Mouse (Mus musculus) heart, postnatal 0 days (tissue): Measurements from ENCODE around the gene Ehbp1. TPM values are rescaled to one million over a fixed set of nuclear protein-coding genes. Genes with fewer than 3 reads are reported as not detected.

Experiments used
- ATAC-seq: fragments of 200-750 bp; cut with Nextera tagmentation; 2 replicates; pipeline ENCODE4 v1.8.0; 2017; ENCODE audit warnings: low read depth, moderate number of reproducible peaks, moderate library complexity; ENCODE audit not compliant: insufficient read depth
- DNase-seq: peaks from one replicate; pipeline ENCODE4 v3.0.0-alpha.2; 2016; ENCODE audit warnings: low spot score
- H3K27ac ChIP-seq: fragments of 300-500 bp; sonication (generic); 2 replicates; pipeline ENCODE4 v1.5.1; 2014; ENCODE audit warnings: low read depth, mild to moderate bottlenecking
- H3K27me3 ChIP-seq: fragments of 300-500 bp; sonication (generic); 2 replicates; pipeline ENCODE4 v1.6.1; 2014; ENCODE audit warnings: low read length, mixed read lengths; ENCODE audit not compliant: control insufficient read depth, insufficient read depth
- H3K36me3 ChIP-seq: fragments of 300-500 bp; sonication (generic); replicated peaks from 2 replicates; pipeline ENCODE4 v1.6.1; 2014; ENCODE audit warnings: low read length, mixed read lengths; ENCODE audit not compliant: control insufficient read depth, insufficient read depth
- H3K4me1 ChIP-seq: fragments of 300-500 bp; sonication (generic); 2 replicates; pipeline ENCODE4 v1.6.1; 2014; ENCODE audit warnings: antibody characterized with exemption; ENCODE audit not compliant: control insufficient read depth, insufficient read depth
- H3K4me2 ChIP-seq: fragments of 300-500 bp; sonication (generic); 2 replicates; pipeline ENCODE4 v1.6.1; 2014; ENCODE audit warnings: low read depth, mild to moderate bottlenecking, low read length, moderate library complexity
- H3K4me3 ChIP-seq: fragments of 300-500 bp; sonication (generic); 2 replicates; pipeline ENCODE4 v1.5.1; 2014; ENCODE audit warnings: low read depth, low read length
- H3K9ac ChIP-seq: fragments of 300-500 bp; sonication (generic); replicated peaks from 2 replicates; pipeline ENCODE4 v1.6.1; 2014; ENCODE audit warnings: low read depth, low read length, mixed read lengths
- H3K9me3 ChIP-seq: fragments of 300-500 bp; sonication (generic); replicated peaks from 2 replicates; pipeline ENCODE4 v1.6.1; 2016; ENCODE audit warnings: low read length; ENCODE audit not compliant: control insufficient read depth
- CTCF ChIP-seq: IDR thresholded peaks from 2 replicates; pipeline ENCODE4 v1.5.1; 2016; ENCODE audit warnings: antibody characterized with exemption, control low read depth, low read depth
- EP300 ChIP-seq: IDR thresholded peaks from 2 replicates; pipeline ENCODE4 v1.6.1; 2016; ENCODE audit warnings: antibody characterized with exemption, low read depth
- WGBS: fragments of 180-500 bp; shearing (Covaris S2); extraction: QIAGEN DNeasy Blood & Tissue Kit; methylation state at CpG from one replicate; pipeline ENCODE4 v1.1.7; 2014; 5-methylcytosine and 5-hydroxymethylcytosine counted together
- polyA plus RNA-seq: library from polyadenylated mRNA; unstranded; fragments of >200 nt; fragmentation: Nextera tagmentation; extraction: Ambion mirVana; gene quantifications from 2 replicates; pipeline ENCODE4 v1.2.1, GENCODE M21; 2015
- total RNA-seq: library from RNA; depleted of rRNA; stranded (reverse); fragments of >200 nt; gene quantifications from 2 replicates; pipeline ENCODE4 v1.2.3, GENCODE M21; 2014; ENCODE audit warnings: low replicate concordance

Ehbp1 gene
- total and polyA plus RNA-seq, 2 experiments from 2014 or later: 35.9 to 53.5 TPM

- H3K4me2 ChIP-seq: no peak overlapping the region
- H3K9me3 ChIP-seq: no peaks in the 10 kb centered on the region
- peaks cover 45% of the 10 kb centered on the region for H3K36me3 ChIP-seq
- H3K4me3 ChIP-seq: no peak overlapping the region
- no peak for ATAC-seq
- H3K4me1 ChIP-seq: no peaks in the 10 kb centered on the region
- DNase-seq: no peak
- no peak overlapping the region for H3K9ac ChIP-seq
- no peak for TF ChIP-seq CTCF
- no peak for TF ChIP-seq EP300
- no peaks in the 10 kb centered on the region for H3K27me3 ChIP-seq
- H3K27ac ChIP-seq: no peak overlapping the region
- WGBS: 89% methylated on average over 2 of the region's 2 CpGs
These were observed 321.5 kb downstream of the Ehbp1 start for GRCm38 (mm10) chr11:22020602-22021001.

- no peak overlapping the region for H3K4me3 ChIP-seq
- H3K4me1 ChIP-seq: no peaks in the 10 kb centered on the region
- no peak for DNase-seq
- no peak overlapping the region for H3K9ac ChIP-seq
- no peaks in the 10 kb centered on the region for H3K27me3 ChIP-seq
- WGBS: 86% methylated on average over 8 of the region's 8 CpGs
- no peaks in the 10 kb centered on the region for H3K9me3 ChIP-seq
- no peak for ATAC-seq
- H3K36me3 ChIP-seq: peaks cover 47% of the 10 kb centered on the region
- no peak overlapping the region for H3K4me2 ChIP-seq
- no peak overlapping the region for H3K27ac ChIP-seq
- TF ChIP-seq EP300: no peak
- TF ChIP-seq CTCF: no peak
These were observed 324.6 kb downstream of the Ehbp1 start for GRCm38 (mm10) chr11:22017444-22017843.

GRCm38 (mm10) chr11:22016341-22016740 lies 325.8 kb downstream of the Ehbp1 start:
- Histone ChIP-seq H3K4me2 (no peak overlapping the region), H3K9ac (no peak overlapping the region), H3K9me3 (no peaks in the 10 kb centered on the region), H3K27me3 (no peaks in the 10 kb centered on the region), H3K27ac (no peak overlapping the region), H3K4me3 (no peak overlapping the region), H3K4me1 (no peaks in the 10 kb centered on the region), H3K36me3 (peaks cover 40% of the 10 kb centered on the region)
- no peak for TF ChIP-seq EP300
- WGBS: 84% methylated on average over 3 of the region's 3 CpGs
- ATAC-seq (no peak), DNase-seq (no peak)

DNA sequence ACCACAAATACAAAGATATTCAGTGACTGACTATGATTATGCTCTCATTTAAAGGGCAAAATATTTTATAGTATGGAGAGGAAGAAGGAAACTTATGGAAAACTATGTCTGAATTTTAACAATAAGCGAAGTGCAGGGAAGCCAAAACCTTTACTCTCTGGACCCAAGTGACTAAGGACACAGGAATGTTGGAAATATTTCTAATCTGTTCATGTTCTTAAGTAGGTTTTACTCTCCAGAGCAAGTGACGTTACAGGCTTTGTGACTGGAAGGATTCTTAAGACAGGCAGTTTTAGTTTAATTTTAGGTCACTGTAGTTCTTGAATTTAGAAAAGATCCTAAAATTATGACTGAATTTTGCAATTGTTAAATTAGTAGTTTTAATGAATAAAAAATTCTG lies 333.3 kb downstream of the Ehbp1 start:
- DNase-seq (no peak), ATAC-seq (no peak)
- 60% methylated on average over 2 of the region's 2 CpGs for WGBS
- Histone ChIP-seq H3K4me3 (no peak overlapping the region), H3K27ac (no peak overlapping the region), H3K36me3 (peaks cover 28% of the 10 kb centered on the region), H3K9me3 (no peaks in the 10 kb centered on the region), H3K9ac (no peak overlapping the region), H3K4me2 (no peak overlapping the region), H3K27me3 (peaks cover 39% of the 10 kb centered on the region), H3K4me1 (no peaks in the 10 kb centered on the region)
- TF ChIP-seq EP300 (no peak), CTCF (no peak)

DNA sequence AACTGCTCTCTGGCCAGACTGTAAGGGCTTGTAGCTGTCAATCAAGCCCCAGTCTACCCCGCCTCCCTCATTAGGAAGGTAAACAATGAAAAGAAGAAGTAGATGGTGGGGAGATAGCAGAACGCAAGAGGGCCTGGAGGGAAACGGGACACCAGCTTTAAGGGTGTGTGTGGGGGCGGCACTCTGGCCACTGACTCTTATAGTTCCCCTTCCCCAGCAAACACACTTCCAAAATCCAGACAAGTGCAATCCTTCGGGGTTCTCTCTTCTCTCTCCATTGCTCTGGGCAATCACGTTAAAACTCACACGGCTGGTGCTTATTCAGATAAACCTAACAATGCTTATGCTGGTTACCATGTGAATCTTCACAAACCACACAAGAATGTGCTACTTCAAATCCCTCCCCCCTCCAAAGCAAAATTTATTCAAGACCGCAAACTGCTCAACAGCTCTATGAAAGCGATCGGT lies 333.9 kb downstream of the Ehbp1 start:
- Histone ChIP-seq H3K9me3 (no peaks in the 10 kb centered on the region), H3K27me3 (peaks cover 44% of the 10 kb centered on the region), H3K9ac (no peak overlapping the region), H3K4me1 (0 out of 2 replicates have a peak, but pooled peaks cover 4% of the 10 kb centered on the region), H3K4me3 (no peak overlapping the region), H3K4me2 (no peak overlapping the region), H3K36me3 (peaks cover 26% of the 10 kb centered on the region), H3K27ac (no peak overlapping the region)
- TF ChIP-seq CTCF (no peak), EP300 (no peak)
- WGBS: 43% methylated on average over 10 of the region's 10 CpGs
- DNase-seq (no peak), ATAC-seq (no peak)

- Histone ChIP-seq H3K4me1 (0 out of 2 replicates have a peak, but pooled peaks cover 8% of the 10 kb centered on the region), H3K27me3 (peaks cover 47% of the 10 kb centered on the region), H3K4me3 (no peak overlapping the region), H3K9ac (no peak overlapping the region), H3K27ac (no peak overlapping the region), H3K9me3 (no peaks in the 10 kb centered on the region), H3K4me2 (no peak overlapping the region), H3K36me3 (peaks cover 25% of the 10 kb centered on the region)
- no peak for TF ChIP-seq EP300
- no peak for ATAC-seq
- 65% methylated on average over 6 of the region's 6 CpGs for WGBS
- DNase-seq: no peak
These were observed 334.3 kb downstream of the Ehbp1 start for GRCm38 (mm10) chr11:22007781-22008110.
